Mouse (Mus musculus) heart, adult 9 months (tissue): ENCODE measurements at regions not wholly inside any gene's neighbourhood (a gene's known extent, or its start where the extent isn't known, plus 50 kb on each side); places are given as distances from the start of the nearest gene placed in this dataset.
A peak's percentile ranks its signal among the peaks of the same experiment; 100 is the strongest.

Experiments
- DNase-seq, 2 experiments: peaks; one replicate each; pipeline ENCODE4 v3.0.0; 2022; ENCODE audit warnings: low spot score in 2 of 2

DNA sequence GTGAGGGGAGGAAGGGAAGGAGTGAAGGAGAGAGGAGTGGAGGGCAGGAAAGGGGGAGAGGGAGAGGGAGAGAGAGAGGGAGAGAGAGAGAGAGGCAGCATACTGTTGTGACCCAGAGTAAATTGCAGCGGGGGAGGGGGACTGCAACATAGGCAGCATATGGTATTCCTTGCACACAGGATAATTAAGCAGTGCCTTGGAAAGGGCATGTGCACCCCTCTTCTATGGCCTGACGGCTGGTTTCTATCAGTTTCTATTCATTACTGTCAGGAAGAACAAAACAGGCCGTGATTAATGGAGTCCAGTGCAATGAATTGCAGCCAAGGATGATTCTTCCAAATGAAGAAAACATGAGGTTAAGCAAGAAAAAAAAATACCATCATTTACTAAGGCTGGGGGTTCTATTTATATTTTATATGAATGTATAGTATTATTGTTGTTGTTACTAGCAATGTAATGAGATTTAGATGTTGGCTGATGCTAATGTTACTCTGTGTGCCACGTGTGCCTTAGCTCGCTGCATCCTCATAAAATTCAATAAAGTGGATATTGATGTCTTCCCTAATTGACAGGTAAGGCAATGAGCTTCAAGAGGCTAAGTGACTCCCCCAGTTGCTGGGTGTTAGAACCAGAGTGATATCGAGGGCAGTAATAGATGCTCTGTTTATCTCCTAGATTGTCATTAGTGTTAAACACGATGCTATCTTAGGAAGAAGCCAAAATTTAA is 181.3 kb downstream of the Gm19935 start:
- no peak for DNase-seq

DNA sequence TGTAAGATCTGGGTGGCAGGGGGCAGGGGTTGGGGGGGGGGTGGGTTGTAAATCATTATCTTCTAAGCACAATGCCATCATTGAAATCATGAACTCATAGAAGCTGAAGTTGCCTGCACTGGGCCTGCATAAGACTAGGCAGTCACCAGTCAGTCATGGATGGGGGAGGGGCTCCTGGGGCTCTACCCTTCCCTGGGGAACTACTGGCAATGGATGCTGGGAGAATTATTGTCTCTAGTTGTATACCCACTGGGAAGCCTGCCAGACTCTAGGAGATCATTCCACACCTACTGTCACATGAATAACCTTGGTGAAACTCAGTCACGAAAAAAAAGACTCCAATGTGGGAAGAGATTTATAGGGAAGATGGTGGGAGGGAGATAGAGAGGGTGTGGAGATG is 186.4 kb downstream of the Gm19935 start:
- DNase-seq, result peak in 1 of 2 experiments; percentile 1

DNA sequence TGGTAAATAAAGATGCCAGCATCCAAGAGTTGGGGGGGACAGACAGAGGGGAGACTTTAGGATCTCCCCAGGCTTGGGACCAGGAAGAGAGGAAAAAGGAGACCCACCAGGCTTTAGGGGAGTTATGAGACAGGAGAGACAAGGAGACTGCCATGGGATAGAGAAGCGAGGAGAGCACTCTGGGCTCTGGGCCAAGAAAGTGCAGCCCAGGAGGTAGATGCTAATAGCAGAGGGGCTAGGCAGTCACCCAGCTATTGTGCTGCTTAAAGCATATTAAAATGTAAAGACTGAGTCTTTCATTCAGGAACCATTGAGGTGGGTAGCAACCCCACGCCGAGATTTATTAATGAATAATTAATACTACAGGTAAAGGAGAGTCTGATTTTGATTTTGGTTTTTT is 208.8 kb downstream of the Gm19935 start:
- no peak for DNase-seq

DNA sequence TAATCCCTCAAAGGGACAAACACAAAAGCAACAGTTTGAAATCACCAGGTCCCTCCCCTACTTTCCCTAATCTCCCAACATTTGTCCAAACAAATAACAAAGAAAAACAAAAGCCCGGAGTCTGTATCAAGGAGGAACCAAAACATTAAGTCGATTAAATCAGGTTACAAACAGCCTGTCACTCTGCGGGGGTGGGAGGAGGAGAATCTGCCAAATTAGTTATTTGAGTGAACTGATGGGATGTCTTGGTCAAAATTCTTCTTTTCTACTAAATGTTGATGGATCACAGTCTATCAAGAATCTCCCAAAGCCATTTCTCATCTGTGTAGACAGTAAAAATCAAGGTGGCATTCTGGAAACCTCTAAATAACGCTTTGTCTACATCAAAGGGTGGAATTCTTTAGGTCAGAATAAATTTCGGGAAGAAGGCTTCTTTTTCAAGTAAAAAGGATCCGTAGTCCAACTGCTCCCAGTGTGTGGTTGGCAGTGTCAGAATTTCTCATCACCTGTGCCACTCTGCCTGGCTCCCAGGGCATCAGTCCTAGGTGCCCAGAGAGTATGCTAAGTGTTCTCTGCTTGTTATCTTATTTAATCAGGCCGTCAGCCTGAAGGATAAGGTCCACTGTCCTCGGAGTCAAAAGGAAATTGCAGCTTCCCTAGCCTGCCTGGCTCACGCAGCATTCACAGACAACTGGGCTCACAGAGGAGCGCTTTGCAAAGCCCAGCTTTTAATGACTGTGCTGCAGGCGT is 216.1 kb downstream of the Gm19935 start:
- DNase-seq, result no peak

DNA sequence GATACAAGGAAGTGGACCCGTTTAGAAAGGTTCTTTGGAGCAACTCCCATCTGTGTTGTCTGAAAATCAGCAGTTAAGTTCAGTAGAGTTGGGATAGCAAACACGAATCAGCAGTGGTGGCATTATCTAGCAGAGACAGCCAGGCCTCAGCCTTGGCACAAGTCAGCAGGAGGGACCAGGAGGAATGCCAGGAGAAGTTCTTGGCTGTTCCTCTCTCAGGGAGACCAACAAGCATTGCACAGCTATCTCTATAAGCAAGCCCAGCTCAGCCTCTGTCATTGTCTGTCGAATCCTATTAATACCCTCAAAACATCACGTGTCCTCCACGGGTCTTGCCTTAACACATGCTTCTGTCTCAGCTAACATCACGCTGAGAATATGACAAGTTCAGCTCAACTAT is 219.8 kb downstream of the Gm19935 start:
- DNase-seq, result peak; percentile 45 to 53

DNA sequence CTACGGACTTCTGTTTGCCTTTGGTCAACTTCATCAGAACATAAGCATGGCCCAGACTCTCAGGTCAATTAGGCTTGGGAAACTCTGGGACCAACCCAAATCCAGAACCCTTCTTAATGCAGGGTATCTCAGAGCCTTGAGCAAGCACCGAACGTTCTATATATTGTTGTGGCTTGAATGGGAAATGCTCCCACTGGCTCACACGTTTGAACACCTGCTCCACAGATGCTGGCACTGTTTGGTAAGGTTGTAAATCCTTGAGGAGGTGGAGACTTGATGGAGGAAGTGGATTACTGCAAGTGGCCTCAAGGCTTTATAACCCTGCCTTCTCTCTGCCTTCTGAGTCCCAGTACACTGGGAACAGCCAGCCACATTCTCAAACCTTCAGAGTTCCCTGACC is 231.3 kb upstream of the Tox3 start:
- no peak for DNase-seq

DNA sequence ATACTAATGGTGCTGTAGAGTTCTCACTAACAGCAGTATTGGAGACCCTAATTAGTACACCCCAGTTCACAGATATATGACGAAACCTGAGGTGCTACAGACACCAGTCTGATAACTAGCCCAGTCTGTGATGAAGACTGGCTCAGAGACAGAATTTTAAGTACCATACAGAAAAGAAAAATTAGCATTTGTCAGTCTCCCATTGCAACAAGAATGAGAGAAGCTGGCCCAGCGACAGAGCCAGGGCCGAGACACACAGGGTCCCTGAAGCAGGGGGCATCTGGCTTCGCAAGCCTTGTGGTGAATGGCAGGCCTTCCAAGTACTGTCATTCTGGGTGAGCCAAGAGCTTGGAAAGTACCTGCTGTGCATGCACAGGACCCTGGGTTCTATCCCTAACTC is 228.8 kb upstream of the Tox3 start:
- no peak for DNase-seq

DNA sequence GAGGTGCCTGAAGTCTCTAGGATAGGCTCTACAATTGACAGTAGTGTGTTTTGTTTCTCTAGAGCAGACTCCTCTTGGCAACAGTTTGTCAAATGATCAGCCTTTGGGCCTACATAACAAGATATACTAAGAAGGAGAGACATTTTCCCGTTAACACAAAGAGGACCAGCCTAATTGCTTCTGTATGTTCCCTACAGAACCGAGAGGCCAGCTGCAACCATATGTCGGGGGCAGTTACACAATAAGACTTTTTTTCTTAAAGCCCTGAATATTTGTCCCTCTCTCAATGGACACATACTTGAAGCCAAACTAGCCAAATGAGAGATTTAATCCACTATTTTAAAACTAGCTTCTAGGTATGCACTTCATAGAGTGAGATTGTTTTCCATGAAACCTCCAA is 226.5 kb upstream of the Tox3 start:
- no peak for DNase-seq

DNA sequence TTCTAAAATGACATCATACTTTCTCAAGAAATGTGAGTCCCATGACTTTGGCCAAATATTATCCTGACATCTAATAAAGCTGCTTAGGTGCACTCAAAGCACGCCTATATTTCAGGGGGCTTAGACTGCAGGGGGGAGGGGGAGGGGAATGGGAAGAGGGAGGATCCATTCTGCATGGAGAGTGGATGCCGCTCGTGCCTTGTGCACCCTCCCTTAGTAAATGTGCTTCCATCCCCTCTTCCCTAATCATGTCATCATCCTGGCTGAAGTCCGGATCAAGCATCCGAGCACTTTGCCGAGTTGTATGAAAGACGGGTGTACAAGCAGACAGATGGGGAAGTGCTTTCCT is 207.9 kb upstream of the Tox3 start:
- no peak for DNase-seq

DNA sequence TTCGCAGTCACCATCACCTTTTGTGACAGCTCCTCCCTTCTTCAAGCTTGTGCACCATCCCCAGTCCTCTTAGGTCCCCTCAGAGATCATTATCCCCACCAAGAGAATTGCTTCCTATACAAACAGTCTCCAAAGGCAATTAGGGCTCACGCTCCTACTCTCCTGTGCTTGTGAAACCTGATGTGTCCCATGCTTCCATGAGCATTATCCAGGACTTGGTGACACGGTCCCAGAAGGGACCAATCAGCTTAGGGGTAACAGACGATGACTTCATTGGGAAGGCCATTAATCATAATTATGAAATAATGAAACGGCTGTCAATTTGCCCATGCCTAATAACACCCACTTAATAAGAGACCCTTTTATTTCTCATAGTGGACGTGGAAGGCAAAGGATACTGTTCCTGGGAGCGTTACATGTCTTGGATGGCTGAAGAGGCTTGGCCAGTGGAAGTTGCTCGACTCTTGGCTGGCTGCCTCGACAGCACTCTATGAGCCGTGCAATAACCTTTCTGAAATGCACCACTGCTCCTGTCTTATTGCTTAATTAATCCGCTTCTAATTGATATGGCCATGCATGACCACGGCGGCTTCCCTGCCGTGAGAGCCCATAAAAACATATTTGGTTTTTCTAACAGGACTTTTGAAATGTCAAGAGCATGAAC is 207.4 kb upstream of the Tox3 start:
- DNase-seq, result no peak

DNA sequence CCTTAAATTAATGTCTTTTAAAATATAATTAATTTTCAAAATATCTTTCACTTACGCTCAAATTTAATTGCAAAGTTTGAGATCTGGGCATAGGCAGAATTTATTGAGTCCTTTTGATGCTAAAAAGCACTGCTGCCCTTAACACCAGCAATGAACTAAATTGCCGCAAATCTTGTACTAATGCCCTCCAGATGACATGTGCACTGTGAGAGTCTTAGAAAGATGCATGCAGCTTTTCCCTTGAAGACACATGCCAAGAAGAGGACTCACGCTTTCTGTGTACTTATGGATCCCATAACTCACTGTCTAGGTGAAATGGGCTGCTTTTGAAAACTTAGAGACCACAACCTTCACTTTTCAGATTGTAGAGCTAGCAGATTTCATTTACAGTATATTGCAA is 199.1 kb upstream of the Tox3 start:
- no peak for DNase-seq

DNA sequence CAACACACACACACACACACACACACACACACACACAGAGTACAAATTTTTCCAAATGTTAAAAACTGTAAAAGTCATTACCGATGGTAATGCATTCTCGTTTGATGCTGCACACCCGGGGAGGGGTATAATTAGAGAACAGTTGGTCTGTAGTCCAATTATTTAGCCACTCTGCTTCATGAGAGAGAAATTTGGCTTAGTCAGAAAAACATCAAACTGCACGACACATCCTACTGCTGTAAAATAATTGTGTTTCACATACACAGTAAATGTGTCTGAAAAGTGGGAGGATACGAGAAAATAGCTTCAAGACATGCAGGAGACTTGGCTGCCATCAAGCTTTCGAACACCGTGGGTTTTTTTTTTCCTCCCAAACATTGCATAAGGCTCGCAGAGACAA is 194.5 kb upstream of the Tox3 start:
- DNase-seq, result no peak

DNA sequence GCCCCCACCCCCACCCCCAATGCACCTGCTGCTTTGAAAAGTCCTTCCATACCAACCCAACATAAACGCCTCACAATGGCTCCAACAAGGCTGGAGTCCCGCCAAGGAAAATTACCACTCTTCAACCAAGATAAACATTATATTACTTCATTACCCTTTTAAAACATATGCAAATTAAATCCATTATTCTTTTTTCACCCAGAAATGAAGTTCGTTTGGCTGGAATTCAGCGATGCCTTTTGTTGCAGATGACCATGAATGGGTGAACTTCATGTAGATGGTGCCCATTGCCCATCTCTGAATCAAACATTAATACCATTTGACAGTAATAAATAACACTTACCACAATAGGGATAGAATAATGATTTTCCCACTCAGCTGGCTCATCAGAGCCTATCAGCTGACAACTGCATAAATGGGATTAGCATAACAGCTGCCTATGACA is 188.1 kb upstream of the Tox3 start:
- DNase-seq, result no peak

DNA sequence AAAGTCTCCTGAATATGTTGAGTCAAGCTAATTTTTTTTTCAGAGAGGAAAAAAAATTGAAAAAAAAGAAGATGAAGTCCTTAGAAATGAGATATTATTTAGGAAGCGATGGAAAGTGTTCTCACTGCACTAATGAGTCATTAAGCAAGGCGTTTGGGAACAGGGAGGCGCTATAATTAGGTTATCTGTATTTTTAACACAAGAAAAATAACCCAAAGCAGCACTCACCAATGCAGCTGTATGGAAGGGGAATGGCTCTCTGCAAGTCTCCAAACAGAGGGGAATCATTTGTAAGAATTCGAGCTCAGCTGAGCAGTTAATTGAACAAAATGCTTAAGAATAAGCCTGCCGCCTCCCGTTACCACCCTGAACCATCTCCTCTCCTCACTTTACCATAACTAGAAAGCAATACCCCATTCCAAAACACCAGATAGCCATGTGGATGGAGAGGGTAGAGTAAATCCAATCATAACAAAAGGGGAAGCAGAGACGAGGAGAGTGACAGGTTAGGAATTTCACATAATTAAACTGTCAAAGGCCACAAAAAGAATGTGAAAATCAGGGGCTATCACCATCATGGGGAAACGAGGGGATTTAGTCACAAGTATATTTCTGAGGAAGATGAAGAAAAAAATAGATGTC is 187.5 kb upstream of the Tox3 start:
- no peak for DNase-seq

DNA sequence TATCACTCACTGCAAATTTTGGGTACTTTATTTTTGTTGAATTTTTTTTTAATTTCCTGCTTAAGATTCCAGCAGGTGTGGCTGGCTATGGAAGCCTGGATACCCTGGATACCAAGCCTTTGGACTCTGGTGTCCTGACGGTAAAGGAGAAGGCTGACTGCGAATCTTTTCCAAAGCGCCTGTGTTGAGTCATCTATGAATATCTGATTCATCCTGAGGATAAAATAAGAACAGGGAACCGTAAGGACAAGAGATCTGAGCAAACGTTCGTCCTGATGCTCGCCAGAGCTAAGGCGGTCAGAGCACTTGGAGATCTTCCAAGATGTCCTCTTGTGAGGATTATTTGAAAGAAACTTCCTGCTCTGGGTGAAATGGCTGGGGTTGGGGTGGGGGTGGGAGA is 173.2 kb upstream of the Tox3 start:
- no peak for DNase-seq

DNA sequence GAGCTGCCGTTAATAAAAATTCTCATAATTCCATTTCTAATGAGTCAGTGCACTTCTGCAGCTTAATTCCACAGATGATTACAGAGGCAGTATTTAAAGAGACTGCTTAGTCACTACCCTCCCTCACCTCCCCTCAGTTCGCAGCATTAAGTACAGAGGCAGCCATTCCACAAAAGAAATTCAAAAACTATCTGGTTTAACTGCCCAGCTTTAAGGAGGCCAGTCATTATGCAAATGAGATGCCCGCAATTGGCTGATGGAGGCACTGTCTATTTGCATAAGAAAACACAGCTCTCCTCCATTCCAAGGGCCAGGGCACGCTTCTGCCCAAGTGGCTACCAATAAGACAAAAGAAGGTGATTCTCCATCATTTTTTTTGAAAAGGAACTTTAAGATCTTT is 172.0 kb upstream of the Tox3 start:
- DNase-seq, result no peak

DNA sequence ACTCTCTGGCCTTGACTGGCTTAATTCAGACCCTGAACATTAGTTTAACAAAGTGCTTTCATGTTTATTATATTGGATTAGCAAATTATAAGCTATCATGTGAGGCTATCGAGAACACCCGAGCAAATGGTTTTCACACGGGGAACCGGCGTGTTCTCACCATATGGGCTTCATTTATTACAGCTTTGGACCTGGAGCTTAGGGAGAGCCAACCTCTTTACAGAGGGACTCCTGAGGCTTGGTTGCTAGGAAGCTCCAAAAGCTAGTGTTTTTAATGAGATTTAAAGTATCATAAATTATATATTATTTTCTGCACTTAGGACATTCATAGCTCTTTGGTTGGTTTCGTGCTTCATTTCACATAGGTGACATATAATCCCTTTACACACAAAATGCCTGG is 171.4 kb upstream of the Tox3 start:
- DNase-seq, result no peak

DNA sequence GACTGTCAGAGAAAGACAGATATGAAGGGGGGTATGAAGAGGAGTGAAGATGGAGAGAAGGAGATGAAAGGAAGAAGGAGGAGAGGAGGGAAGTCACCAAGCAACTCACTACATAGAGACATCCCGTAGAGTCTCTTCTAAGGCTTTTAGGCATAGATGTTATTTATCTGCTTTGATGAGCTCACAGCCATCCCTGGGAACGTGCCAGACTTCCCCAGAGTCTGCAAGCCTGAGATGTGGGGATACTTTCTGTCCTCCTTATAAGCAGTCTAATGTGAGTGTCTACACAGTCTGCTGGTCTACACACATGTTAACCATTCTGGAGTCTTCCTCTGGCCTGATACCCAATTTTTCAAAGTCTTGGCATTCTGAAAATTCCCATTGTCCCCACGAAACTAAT is 166.0 kb upstream of the Tox3 start:
- DNase-seq, result no peak

DNA sequence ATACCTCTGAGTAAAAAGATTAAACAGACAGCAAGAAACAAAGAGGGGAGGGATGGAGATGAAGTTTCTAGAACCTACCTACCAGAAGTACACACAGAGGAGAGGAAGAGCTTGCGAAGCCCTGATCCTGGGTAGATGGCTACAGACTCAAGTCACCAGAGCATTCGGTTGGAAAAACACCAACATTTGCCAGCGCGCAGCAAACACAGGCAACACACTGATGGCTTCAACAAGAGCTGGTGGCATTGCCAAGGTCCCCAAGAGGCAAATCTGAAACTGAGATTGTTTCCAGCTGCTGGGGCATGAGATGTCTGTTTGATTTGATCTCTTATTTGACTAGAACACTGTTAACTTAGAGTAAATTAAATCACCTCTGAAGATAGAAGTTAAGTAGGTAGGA is 165.5 kb upstream of the Tox3 start:
- no peak for DNase-seq

DNA sequence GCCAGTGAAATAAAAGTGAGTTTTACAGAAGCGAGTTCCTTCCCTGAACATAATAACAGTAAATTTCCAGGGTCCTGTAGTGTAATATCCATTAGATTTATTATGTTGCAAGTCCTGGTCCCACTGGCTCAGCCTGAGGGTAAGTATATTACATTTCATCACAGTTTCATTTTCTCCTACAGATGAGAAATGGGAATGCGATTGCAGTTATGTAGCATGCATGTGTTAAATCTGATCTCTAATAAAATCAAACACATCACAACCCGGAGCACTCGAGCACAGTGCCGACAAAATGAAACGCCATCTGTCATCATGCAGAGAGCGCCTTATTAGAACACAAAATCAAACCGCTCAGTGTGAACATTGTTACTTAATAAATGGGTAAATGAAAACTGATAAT is 165.0 kb upstream of the Tox3 start:
- DNase-seq, result no peak

DNA sequence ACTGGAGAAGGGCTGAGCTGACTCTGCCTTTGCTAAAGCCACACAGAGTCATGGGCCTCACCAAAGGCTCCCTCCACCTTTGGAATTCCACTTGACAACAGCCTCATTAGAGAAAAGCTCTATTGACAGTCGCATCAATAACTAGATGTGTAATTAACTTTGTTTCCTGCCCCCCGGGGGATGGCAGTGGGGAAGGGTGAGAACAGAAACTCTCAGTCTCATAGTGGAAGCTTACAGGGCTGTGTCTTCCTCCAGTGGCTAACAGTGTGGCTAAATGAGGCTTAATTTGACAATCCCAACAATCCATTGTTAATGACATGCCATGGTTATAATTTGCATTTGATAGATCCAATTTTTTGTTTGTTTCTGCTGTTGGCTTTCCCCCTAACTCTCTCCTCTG is 164.5 kb upstream of the Tox3 start:
- DNase-seq, result no peak

DNA sequence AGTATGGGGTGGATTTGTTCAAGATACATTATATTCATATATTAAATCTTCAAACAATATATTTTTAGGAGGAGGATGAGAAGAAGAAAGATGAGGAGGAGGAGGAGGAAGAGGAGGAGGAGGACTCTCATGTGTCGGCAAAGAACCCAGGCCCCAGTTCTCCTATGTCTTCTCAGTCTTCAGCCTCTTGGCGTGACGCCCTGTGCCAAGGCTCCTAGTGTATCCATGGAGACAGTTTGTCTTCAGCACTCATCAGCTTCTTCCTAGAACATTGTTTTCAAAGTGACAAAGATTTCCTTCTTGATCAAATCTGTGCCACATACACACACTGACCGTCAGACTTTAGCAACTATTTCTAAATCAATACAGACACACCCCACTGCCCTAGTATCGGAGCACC is 156.4 kb upstream of the Tox3 start:
- DNase-seq, result no peak

DNA sequence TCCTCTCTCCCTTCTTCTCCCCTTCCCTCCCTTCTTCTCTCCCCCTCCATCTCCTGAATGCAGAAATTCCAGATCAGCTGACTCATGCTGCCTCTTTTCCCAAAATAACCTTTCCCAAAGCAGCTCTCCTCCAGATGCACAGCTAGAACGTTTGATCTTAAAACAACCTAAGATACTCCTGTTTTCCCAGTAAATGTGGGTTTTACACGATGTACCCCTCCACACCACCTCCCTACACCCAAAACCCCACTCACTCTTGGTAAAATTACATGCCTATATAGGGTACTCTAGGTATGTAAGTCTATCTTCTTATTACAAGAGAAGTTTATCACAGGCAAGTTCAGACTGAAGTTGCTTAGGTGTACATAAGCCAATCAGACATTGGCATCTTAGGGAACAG is 155.2 kb upstream of the Tox3 start:
- DNase-seq, result no peak
